Mouse (Mus musculus): ENCODE data around the gene Mst1. TPM values are rescaled to one million over a fixed set of nuclear protein-coding genes. Genes with fewer than 3 reads are reported as not detected.
A peak's percentile ranks its signal among the peaks of the same experiment; 100 is the strongest.

Mst1 gene
- polyA plus RNA-seq, 1 experiment from 2014 or later = 0.54 TPM

GRCm38 (mm10) chr9:108052411-108052810 is 27.8 kb upstream of the Mst1 start:
- Histone ChIP-seq H3K27me3 (ENCODE audit: low read depth, poor library complexity, severe bottlenecking) (no peaks in the 10 kb centered on the region), H3K27ac (no peak overlapping the region), H3K36me3 (peaks cover 68% of the 10 kb centered on the region), H3K9me3 (replicated peaks) (no peaks in the 10 kb centered on the region), H3K4me3 (no peak overlapping the region), H3K4me1 (peaks cover 34% of the 10 kb centered on the region)
- no peak for DNase-seq (ENCODE audit: low spot score)
- WGBS = 74% methylated on average over 7 of the region's 7 CpGs

GRCm38 (mm10) chr9:108052885-108053664 is 27.2 kb upstream of the Mst1 start, which contains the start of gene Amigo3:
Gene Amigo3 (plus strand): TSS chr9:108053159.
- H3K27ac ChIP-seq = 0 out of 2 replicates have a peak within 1 kb of the TSS, but pooled peaks have one; percentile 16
- peak within 1 kb of the TSS; percentile 34 for H3K4me3 ChIP-seq
- DNase-seq (ENCODE audit: low spot score) = peak; percentile 92
- WGBS = 56% methylated on average over 20 of the region's 20 CpGs
- no peaks in the 10 kb centered on the region for H3K27me3 ChIP-seq (ENCODE audit: low read depth, poor library complexity, severe bottlenecking)
- H3K36me3 ChIP-seq = peaks cover 72% of the 10 kb centered on the region
- peaks cover 28% of the 10 kb centered on the region for H3K4me1 ChIP-seq
- no peaks in the 10 kb centered on the region for H3K9me3 ChIP-seq (replicated peaks)

GRCm38 (mm10) chr9:108053665-108054225 is 26.5 kb upstream of the Mst1 start:
- WGBS = 94% methylated on average over 15 of the region's 15 CpGs
- 0 out of 2 replicates have a peak overlapping the region, but pooled peaks have one; percentile 16 for H3K27ac ChIP-seq
- 0 out of 2 replicates have a peak overlapping the region, but pooled peaks have one; percentile 34 for H3K4me3 ChIP-seq
- H3K36me3 ChIP-seq = peaks cover 79% of the 10 kb centered on the region
- H3K4me1 ChIP-seq = peaks cover 22% of the 10 kb centered on the region
- H3K27me3 ChIP-seq (ENCODE audit: low read depth, poor library complexity, severe bottlenecking) = no peaks in the 10 kb centered on the region
- no peak for DNase-seq (ENCODE audit: low spot score)
- H3K9me3 ChIP-seq (replicated peaks) = no peaks in the 10 kb centered on the region

- WGBS = 91% methylated on average over 22 of the region's 22 CpGs
Measured at GRCm38 (mm10) chr9:108054331-108055040, 25.8 kb upstream of the Mst1 start.

GRCm38 (mm10) chr9:108055061-108055460 is 25.2 kb upstream of the Mst1 start:
- Histone ChIP-seq H3K36me3 (peaks cover 92% of the 10 kb centered on the region), H3K9me3 (replicated peaks) (no peaks in the 10 kb centered on the region), H3K27ac (no peak overlapping the region), H3K4me3 (no peak overlapping the region), H3K4me1 (peaks cover 14% of the 10 kb centered on the region), H3K27me3 (ENCODE audit: low read depth, poor library complexity, severe bottlenecking) (no peaks in the 10 kb centered on the region)
- DNase-seq (ENCODE audit: low spot score) = no peak
- WGBS = 75% methylated on average over 1 of the region's 1 CpGs

More at GRCm38 (mm10) chr9:108054331-108055040, 25.8 kb upstream of the Mst1 start:
- peaks cover 86% of the 10 kb centered on the region for H3K36me3 ChIP-seq
- no peaks in the 10 kb centered on the region for H3K9me3 ChIP-seq (replicated peaks)
- 0 out of 2 replicates have a peak overlapping the region, but pooled peaks have one; percentile 34 for H3K4me3 ChIP-seq
- H3K27ac ChIP-seq = no peak overlapping the region
- H3K4me1 ChIP-seq = peaks cover 20% of the 10 kb centered on the region
- no peak for DNase-seq (ENCODE audit: low spot score)
- no peaks in the 10 kb centered on the region for H3K27me3 ChIP-seq (ENCODE audit: low read depth, poor library complexity, severe bottlenecking)

GRCm38 (mm10) chr9:108055661-108056237 is 24.5 kb upstream of the Mst1 start:
- Histone ChIP-seq H3K9me3 (replicated peaks) (no peaks in the 10 kb centered on the region), H3K36me3 (peaks cover 93% of the 10 kb centered on the region), H3K27ac (no peak overlapping the region), H3K4me3 (no peak overlapping the region), H3K4me1 (peaks cover 11% of the 10 kb centered on the region), H3K27me3 (ENCODE audit: low read depth, poor library complexity, severe bottlenecking) (no peaks in the 10 kb centered on the region)
- no peak for DNase-seq (ENCODE audit: low spot score)
- WGBS = 83% methylated on average over 6 of the region's 6 CpGs

- 83% methylated on average over 28 of the region's 28 CpGs for WGBS
- H3K36me3 ChIP-seq = peaks cover 89% of the 10 kb centered on the region
- no peak for DNase-seq (ENCODE audit: low spot score)
Measured at GRCm38 (mm10) chr9:108056361-108057261, 23.6 kb upstream of the Mst1 start.

GRCm38 (mm10) chr9:108057262-108057562 is 23.0 kb upstream of the Mst1 start:
- H3K36me3 ChIP-seq = peaks cover 89% of the 10 kb centered on the region
- no peaks in the 10 kb centered on the region for H3K9me3 ChIP-seq (replicated peaks)
- H3K27me3 ChIP-seq (ENCODE audit: low read depth, poor library complexity, severe bottlenecking) = no peaks in the 10 kb centered on the region
- peaks cover 11% of the 10 kb centered on the region for H3K4me1 ChIP-seq
- H3K27ac ChIP-seq = no peak overlapping the region
- WGBS = 93% methylated on average over 5 of the region's 5 CpGs
- no peak overlapping the region for H3K4me3 ChIP-seq
- no peak for DNase-seq (ENCODE audit: low spot score)

More at GRCm38 (mm10) chr9:108056361-108057261, 23.6 kb upstream of the Mst1 start:
- H3K9me3 ChIP-seq (replicated peaks) = no peaks in the 10 kb centered on the region
- no peak overlapping the region for H3K27ac ChIP-seq
- peaks cover 11% of the 10 kb centered on the region for H3K4me1 ChIP-seq
- H3K4me3 ChIP-seq = no peak overlapping the region
- H3K27me3 ChIP-seq (ENCODE audit: low read depth, poor library complexity, severe bottlenecking) = no peaks in the 10 kb centered on the region

- peaks cover 3% of the 10 kb centered on the region for H3K4me1 ChIP-seq
- no peak overlapping the region for H3K27ac ChIP-seq
- H3K36me3 ChIP-seq = peaks cover 94% of the 10 kb centered on the region
- DNase-seq (ENCODE audit: low spot score) = no peak
- WGBS = 96% methylated on average over 9 of the region's 9 CpGs
- H3K9me3 ChIP-seq (replicated peaks) = no peaks in the 10 kb centered on the region
- no peaks in the 10 kb centered on the region for H3K27me3 ChIP-seq (ENCODE audit: low read depth, poor library complexity, severe bottlenecking)
- no peak overlapping the region for H3K4me3 ChIP-seq
Measured at GRCm38 (mm10) chr9:108058291-108058690, 21.9 kb upstream of the Mst1 start.

- no peaks in the 10 kb centered on the region for H3K27me3 ChIP-seq (ENCODE audit: low read depth, poor library complexity, severe bottlenecking)
- 96% methylated on average over 3 of the region's 3 CpGs for WGBS
- no peak for DNase-seq (ENCODE audit: low spot score)
- no peaks in the 10 kb centered on the region for H3K9me3 ChIP-seq (replicated peaks)
- H3K27ac ChIP-seq = no peak overlapping the region
- peaks cover 92% of the 10 kb centered on the region for H3K36me3 ChIP-seq
- no peak overlapping the region for H3K4me3 ChIP-seq
- H3K4me1 ChIP-seq = no peaks in the 10 kb centered on the region
Measured at GRCm38 (mm10) chr9:108062142-108062541, 18.1 kb upstream of the Mst1 start.

GRCm38 (mm10) chr9:108063361-108063760 is 16.9 kb upstream of the Mst1 start:
- no peak overlapping the region for H3K4me3 ChIP-seq
- no peaks in the 10 kb centered on the region for H3K9me3 ChIP-seq (replicated peaks)
- no peaks in the 10 kb centered on the region for H3K27me3 ChIP-seq (ENCODE audit: low read depth, poor library complexity, severe bottlenecking)
- WGBS = 89% methylated on average over 12 of the region's 12 CpGs
- H3K36me3 ChIP-seq = peaks cover 87% of the 10 kb centered on the region
- H3K4me1 ChIP-seq = peaks cover 2% of the 10 kb centered on the region; the same call in 1 of the 2 replicates
- no peak overlapping the region for H3K27ac ChIP-seq
- DNase-seq (ENCODE audit: low spot score) = no peak

- Histone ChIP-seq H3K9me3 (replicated peaks) (no peaks in the 10 kb centered on the region), H3K4me1 (peaks cover 2% of the 10 kb centered on the region; the same call in 1 of the 2 replicates), H3K4me3 (no peak overlapping the region), H3K36me3 (peaks cover 86% of the 10 kb centered on the region), H3K27ac (no peak overlapping the region), H3K27me3 (ENCODE audit: low read depth, poor library complexity, severe bottlenecking) (no peaks in the 10 kb centered on the region)
- DNase-seq (ENCODE audit: low spot score) = no peak
- WGBS = 56% methylated on average over 5 of the region's 5 CpGs
Measured at GRCm38 (mm10) chr9:108065491-108066011, 14.7 kb upstream of the Mst1 start.

Data from limb, embryonic 10.5 days (tissue).